16 mouse cellular contexts compared by ENCODE assay signal in the genomic region with DNA sequence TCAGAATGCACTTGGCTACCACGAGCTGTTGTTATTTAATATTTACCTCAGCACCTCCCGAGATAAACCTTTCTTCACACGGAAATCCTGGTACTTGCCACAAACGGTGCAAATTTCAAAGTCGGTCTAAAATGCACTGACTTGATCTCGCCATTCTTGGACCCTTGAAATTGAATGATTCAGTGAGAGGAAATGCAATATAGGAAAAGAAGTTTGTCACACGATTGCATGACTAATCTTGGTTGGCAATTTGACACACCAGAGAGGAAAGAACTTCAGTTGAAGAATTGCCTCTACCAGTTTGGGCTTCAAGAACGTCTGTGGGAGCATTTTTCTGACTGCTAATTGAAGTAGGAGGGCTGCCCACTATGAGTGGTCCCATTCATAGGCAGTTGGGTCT.
A peak's percentile ranks its signal among the peaks of the same experiment; 100 is the strongest.
DNase-seq lines count a peak whose midpoint lies in the region.
"Had no signal": no experiment of that assay in that cellular context is flagged by ENCODE, and none has a peak within 500 bp of the region (broad histone marks: within the 10 kb centered on the region; RNA-seq: fewer than 3 reads in every experiment).

No protein-coding gene starts in this region.

- peak; percentile 8 for DNase-seq in kidney, adult 9 months
- DNase-seq in kidney, postnatal 10 days, result no peak
- peak; percentile 69 for DNase-seq in 416B (ENCODE audit: low read depth)
- DNase-seq in gastrocnemius, adult 18-20 months (ENCODE audit: low spot score), result no peak
- no peak for DNase-seq in right cerebral cortex, adult 18-20 months
- DNase-seq: adrenal gland, adult 2 months; adrenal gland, postnatal 10 days; adrenal gland, postnatal 25 days; cerebellum, adult 11 months; cerebellum, adult 18-20 months; cerebellum, adult 8-10 months; cerebellum, adult 9-11 months; cerebellum, postnatal 14 days; cerebellum, postnatal 36 days; embryo, embryonic 11 days; forebrain, postnatal 0 days had no signal

Comparison
In these comparisons a context has a peak if more than half of its experiments do, and no peak if none do; other contexts are left out.
1. DNase-seq: peak in kidney, adult 9 months (single experiment) and 416B (single experiment); none in kidney, postnatal 10 days (single experiment), gastrocnemius, adult 18-20 months (single experiment) and right cerebral cortex, adult 18-20 months (single experiment).